Mouse (Mus musculus): ENCODE results near the gene Lamb1.
A peak's percentile ranks its signal among the peaks of the same experiment; 100 is the strongest.

Gene Lamb1

DNA sequence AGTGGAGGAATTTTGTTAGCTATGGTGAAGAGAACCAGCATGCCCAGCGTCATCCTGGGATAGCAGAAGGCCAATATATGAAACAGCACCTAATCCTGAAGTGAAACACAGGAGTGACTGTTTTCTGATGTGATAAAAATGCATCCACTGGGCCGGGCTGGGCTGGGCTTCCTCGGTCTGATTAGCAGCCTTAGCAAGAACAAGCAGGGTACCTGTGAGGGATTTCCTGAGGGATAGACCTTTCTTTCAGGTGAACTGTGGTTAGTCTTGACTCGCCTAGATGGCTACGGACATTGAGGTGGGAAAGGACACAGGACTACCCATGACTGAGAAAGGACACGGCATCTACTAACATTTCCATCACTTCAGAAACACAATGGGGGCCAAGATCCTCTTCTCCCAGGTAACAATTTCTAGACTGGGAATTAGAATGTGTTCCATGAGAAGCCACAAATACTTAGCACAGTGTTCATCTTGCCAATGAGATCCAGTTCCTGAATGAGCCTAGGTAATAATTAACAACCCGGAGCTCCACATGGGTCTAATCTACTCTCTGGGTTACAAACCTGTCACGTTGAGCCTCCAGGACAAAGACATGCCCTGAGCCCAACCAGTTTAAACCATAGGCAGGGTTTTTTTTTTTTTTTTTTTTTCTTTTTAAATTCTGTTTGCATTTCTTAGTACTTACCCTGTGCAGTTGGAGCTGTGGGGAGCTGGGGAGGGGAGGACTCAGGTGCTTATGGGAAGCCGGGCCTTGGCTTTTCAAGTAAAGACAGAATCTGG, 8.7 kb upstream of the Lamb1 start:
- DNase-seq: no peak

- DNase-seq: no peak
Observed at GRCm38 (mm10) chr12:31261882-31262281, 3.2 kb upstream of the Lamb1 start.

DNA sequence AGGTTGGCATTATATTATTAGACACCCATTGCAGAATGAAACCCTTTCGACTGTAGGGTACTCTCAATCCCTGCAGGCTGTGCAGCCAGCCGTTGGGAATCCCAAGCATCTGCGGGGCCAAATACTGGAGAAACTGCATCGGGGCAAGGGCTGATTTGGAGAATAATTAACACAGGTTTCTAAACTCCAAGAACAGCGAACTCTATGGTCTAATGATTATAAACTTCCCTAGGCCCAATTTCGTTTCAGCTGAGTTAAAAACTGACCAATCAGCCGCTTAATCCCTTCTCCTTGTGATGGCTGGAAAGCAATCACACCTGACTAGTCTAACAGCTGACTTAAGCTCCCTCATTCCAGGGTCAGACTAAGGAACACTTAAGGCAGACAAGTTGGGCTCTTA, 1.1 kb upstream of the Lamb1 start:
- no peak for DNase-seq

DNA sequence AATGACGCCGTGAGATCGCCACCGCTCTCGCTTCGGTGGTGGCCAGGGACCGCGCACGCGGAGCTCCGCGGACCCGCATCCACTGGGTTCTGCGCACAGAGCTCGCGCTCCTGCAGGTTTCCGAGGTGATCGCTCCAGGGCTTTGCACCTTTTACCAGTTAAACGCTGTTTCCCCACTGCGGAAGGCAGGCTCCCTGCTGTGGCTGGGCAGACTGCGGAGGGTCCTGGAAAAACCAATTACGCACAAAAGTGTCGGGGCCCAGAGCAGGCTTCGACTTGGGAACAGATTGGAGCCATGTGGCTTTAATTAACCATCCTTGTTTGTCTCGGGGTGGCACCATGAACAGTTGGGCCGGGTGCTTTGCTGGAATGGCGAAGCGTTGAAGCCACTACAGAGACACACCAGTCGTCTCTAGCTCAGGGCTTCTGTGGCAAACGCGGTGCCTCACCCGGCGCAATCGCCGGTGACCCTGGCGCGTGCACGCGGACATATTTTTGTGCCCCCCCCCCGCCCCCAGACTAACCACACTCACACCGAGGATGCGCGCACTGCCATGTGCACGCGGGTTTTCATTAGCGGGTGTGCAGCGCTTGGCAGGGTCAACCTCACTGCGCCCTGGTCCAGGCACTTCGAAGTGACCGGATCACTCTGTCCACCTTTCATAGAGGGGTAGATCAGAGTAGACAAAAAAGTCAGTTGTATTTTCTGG, 843 bp downstream of the Lamb1 start:
- no peak for DNase-seq

GRCm38 (mm10) chr12:31266686-31267085, 1.7 kb downstream of the Lamb1 start:
- peak; percentile 24 for DNase-seq

DNA sequence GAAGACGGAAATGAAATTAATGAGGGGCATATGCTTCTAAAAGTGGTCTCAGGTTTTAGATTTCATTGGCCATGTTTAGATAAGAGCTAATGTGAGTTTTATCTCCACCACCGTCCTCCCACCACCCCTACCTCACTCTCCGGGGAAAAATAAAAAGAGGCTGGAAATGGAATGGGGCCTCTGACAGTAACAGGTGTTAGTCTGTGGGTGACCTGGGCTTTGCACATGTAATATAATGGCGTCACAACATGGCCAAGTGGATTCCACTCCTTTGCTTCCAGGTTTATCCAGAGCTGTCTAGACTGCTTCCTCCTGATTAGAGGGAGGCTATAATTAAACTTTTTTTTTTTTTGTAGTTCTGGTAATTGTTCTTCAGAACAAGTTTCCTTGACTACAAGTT, 2.3 kb downstream of the Lamb1 start:
- DNase-seq: no peak

DNA sequence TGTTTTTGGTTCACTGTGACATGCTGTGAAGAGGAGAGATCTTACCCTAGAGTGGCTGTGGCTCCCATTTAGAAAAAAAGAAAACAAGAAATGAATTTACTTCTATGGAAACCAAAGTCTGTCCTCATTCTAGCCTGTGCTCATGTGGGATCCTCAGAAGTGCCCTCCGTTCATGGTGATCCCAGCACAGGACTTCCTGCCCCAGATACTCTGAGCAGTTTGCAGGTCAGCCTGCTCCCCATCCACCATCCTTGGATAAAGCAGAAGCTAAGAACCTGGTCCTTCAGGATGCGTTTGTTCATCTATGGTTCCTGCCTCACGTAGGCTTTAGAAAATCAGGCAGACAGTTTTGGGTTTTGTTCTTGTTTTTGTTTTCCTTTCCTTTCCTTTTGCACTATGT, 3.3 kb downstream of the Lamb1 start:
- no peak for DNase-seq

DNA sequence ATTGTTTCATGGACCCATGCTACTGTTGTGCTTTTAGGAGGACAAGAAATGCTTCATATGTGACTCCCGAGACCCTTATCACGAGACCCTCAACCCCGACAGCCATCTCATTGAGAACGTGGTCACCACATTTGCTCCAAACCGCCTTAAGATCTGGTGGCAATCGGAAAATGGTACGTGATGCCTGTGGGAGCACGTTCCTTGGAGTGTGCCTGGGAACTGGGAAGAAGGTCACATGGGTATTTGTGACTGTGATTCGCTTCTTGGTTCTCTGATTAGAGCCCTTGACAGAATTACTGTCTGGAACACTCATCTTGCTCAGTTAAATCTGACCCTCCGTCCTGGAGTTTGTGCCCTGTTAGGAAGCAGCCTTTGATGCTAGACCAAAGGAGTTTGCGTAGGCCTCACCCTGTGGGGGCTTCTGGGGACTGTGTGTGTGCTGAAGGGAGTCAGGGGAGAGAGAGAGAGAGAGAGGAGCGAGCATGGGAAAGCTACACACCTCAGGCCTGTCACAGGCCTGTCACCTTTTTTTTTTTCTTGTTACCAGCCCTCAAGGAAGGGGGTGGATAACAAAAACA, 4.1 kb downstream of the Lamb1 start:
- no peak for DNase-seq

GRCm38 (mm10) chr12:31270361-31270760, 5.3 kb downstream of the Lamb1 start:
- DNase-seq: no peak

DNA sequence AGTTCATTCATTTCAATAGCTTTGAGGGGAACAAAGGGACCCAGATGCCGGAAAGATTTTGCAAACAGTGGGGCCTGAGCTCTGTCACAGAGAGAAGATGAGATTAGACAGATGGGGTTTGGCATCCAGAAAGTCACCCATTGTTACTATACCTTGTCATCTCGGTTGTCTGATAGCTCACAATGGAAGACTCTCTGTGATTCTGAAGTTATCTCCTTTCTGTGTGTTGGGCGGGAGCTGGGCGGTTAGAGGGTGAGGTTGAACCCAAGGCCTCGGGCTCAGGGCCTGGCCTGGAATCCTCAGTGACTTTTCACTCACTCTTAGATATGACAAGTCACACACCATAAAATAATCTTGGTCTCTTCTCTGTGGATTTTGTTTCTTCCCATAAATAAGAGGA, 5.7 kb downstream of the Lamb1 start:
- DNase-seq: no peak

- DNase-seq: peak; percentile 88
Observed at GRCm38 (mm10) chr12:31271361-31272011, 6.5 kb downstream of the Lamb1 start.

DNA sequence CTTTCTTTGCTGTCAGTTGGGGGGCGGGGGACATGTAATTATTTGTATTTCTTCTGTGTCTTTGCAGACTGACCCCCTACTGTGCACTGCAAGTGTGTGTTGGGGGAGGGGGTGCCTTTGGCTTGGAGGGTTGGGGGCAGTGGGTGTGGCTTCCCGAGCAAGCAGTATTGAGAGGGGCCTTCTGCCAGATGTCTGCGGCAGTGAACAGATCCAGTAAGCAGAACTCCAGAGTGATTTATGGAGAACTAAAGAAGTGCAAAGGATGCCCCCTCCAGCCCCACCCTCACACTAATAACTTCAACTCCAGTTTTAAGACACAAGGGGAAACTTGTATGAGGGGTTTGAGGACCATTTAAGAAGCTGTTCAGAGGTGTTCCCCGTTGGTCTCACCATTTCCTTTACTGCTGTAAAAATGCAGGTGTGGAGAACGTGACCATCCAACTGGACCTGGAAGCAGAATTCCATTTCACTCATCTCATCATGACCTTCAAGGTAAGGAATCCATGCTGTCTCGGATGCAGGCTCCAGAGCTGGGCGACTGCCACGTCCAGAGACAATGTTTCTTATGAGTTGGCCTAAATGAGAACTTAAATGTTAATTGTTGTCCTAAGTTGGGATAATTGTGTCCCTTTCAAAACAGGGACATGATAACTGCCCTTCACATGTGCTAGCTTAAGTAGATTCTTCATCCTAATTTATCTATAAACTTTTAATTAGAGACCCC, 7.1 kb downstream of the Lamb1 start:
- no peak for DNase-seq

DNA sequence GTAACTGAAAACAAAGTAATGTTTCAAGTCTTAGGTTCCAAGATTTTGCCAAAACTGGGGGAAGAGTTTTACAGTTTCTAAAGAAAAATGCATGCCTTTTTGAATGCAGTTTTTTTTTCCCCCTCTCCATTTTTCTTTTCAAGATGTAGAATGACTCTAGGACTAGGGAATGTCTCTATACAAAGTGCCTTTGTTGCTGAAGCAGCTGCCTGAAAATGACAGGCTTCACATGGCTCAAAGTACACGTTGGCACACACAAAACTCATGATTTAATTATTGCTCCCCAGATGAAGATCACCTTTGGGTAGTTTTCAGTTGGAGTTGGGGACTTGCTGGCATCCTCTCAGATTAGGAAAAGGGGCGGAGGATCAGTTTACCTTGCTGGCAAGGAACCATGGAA, 7.8 kb downstream of the Lamb1 start:
- no peak for DNase-seq

GRCm38 (mm10) chr12:31273646-31274045, 8.6 kb downstream of the Lamb1 start:
- DNase-seq: no peak

DNA sequence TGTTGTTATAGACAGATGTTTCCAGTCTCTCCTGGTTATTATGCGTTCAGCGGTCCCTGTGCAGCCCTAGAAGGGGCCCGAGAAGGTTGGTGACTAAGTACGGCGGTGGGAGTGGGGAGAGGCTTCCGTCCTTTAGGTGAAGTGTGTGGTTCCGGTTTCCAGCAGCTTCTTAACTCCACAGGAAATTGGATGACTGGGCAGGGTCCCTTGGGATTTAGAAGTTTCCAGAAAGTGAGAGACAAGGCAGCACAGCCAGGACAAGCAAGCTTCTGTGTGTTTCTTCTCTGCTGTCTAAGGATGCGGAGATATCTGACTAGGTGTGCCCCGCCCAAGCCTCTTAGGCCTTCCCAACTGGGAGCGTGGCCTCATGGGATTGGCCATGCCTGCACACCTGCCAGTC, 10.4 kb downstream of the Lamb1 start:
- DNase-seq: no peak

- DNase-seq: no peak
Observed at GRCm38 (mm10) chr12:31278270-31278669, 13.2 kb downstream of the Lamb1 start.

DNA sequence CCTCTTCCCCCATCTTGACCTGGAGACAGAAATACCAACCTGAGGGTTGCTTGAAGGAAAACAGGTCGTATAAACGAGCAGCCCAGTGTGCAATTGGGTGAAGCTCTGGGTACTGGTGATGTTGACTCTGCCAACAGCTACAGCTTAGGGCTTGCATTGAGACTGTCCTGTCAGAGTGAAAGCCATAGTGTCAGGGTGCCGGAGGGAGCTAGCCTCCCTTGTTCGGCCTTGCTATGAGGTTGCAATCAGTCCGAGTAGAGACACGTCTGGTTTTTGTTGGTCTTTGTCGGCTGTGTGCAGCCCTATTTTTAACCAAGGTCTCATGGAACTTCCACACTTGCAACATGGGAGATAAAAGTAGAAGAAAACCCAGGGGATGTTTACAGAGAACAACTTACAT, 15.3 kb downstream of the Lamb1 start:
- no peak for DNase-seq

DNA sequence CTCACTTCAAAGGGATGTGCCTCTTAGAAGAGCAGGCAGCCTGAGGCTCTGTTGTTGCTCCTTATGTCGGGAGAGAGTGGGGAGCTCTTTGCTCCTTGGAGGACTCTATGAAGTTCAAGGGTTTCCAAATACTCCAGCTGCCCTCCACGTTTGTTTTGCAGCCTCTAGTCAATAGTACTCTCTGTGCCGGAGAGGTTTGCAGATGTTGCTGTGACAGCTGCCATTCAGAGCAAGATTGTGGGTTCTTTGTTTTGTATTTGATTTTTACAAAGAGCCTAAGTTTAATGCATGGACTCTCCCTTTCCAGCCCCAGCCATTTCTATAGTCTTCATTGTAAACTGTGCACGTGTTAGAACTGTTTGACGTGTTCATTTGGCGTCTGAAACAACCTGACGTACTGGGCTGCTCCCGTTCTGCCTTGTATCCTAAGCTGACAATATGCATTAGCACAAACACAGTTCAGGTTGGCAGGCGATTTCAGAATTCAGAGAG, 16.1 kb downstream of the Lamb1 start:
- no peak for DNase-seq

DNA sequence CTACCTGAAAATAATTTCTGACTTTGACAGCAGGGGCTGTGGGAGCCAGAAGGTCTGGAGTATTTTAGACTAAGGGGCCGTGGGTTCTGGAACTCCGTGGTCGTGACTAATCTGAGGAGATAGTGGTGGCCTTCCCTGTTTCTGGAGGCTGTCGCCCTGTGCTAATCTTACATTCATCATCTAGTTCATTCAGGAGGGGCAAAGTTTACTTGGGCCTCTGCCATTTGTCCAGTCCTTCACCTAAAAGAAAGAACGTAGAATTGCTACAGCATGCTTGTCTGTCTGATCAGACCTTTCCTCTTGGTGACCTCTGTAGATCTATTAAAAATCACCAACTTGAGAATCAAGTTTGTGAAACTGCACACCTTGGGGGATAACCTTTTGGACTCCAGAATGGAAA, 17.2 kb downstream of the Lamb1 start:
- no peak for DNase-seq

DNA sequence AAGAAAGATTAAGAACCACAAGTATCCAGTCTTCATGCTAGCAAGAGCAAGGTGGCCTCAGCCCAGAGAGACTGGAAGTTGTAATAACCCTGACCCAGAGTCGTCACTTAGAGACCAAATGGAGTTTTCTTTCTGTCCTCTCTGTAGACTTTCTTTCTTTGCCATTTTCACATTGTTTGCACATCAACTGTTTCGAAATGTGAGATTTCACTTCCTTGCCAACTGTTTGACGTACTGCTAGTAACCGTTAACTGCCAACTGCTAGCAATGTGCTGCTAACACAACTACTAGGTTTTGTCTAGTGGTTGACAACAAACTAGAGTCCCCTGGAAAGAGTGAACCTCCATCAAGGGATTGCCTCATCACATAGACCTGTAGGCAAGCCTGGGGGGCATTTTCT, 18.1 kb downstream of the Lamb1 start:
- DNase-seq: no peak

DNA sequence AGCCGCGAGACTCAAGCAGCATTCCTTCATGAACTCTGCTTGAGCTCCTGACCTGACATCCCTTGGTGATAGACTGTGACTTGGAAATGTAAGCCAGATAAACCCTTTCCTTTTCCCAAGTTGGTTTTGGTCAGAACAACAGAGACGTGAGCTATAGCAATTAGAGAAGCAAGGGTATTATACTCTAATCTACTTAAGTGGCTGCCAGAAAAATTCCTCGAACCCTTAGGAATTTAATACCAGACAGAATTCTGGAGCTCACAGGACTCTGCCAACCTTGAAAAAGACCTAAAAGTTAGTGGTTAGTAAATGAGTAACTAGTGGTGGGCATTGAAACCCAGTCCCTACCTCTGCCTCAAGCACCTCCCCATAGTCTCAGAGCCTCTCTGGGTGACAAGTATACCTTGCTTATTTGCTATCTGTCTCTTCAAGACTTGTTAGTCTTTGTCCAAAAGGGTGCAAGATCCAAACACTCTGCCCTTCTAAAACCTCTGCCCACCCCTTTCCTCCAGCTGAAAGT, 18.6 kb downstream of the Lamb1 start:
- no peak for DNase-seq

DNA sequence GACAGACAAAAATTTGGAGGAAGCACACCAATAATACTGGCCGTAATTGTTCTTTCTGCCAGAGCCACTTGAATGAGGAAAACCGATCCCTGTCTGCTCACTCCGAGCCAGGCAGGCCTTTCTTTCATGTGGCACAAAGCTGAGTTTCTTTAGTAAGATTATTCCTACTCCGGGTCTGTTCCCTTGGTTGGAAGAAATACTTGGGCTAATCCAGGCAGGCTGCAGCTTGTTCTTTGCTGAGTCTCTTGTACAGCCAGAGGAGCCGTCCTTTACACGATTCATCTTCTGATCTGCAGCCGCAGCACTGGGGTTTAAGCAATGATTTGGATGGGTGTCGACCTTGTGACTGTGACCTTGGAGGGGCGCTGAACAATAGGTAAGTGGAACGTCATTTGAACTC, 24.0 kb downstream of the Lamb1 start:
- no peak for DNase-seq

DNA sequence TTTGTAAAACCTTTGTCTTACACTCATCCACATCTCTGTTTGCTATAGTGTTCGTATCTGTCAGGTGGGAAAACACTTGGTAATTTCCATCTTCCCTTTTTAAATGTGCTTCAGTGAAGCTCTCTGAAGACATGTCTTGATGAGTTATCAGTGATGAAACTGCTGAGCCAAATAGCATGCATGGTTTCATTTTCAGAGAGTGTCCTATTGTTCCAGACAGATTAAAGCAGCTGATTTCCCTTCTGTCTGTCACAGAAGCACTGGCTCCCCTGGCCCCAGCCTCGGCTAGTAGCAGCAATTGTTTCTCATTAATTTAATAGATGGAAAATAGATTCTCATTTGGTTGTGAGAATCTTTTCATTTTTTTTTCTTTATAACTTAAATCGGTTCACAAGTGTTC, 25.9 kb downstream of the Lamb1 start:
- no peak for DNase-seq

Measured in lung, postnatal 10 days (tissue).